Mouse (Mus musculus): Measurements from ENCODE around the gene Slc44a3.

Gene Slc44a3

GRCm38 (mm10) chr3:121451404-121451803, 80.8 kb downstream of the Slc44a3 start:
- no peak for DNase-seq

- peak; percentile 31 to 53 for DNase-seq
Measured at GRCm38 (mm10) chr3:121449527-121449926, 82.7 kb downstream of the Slc44a3 start.

- DNase-seq = no peak
Measured at GRCm38 (mm10) chr3:121448606-121449005, 83.6 kb downstream of the Slc44a3 start.

DNA sequence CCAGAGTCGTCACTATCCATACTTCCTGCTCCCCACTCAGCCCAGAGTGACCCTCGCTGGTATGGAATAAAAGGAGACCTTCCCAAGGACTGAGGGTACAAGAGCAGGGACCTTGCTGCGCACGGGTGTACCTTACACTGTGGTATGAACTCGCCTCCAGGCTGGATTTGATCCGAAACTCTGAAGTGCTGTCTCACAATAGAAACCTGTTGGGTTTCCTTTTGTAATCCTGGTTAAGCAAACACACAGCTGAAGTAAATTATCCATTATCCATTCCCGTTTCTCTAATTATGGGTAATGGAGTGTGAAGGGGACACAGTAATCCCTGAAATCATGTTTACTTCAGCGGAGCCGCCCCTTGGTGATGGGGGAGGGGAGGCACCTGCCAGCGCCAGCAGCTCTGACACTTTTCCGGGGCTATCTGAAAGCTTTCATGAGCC, 84.2 kb downstream of the Slc44a3 start:
- DNase-seq = peak in 1 of 2 experiments; percentile 30

GRCm38 (mm10) chr3:121446454-121446853, 85.8 kb downstream of the Slc44a3 start:
- peak in 1 of 2 experiments; percentile 43 for DNase-seq

- no peak for DNase-seq
Measured at GRCm38 (mm10) chr3:121444414-121444813, 87.8 kb downstream of the Slc44a3 start.

DNA sequence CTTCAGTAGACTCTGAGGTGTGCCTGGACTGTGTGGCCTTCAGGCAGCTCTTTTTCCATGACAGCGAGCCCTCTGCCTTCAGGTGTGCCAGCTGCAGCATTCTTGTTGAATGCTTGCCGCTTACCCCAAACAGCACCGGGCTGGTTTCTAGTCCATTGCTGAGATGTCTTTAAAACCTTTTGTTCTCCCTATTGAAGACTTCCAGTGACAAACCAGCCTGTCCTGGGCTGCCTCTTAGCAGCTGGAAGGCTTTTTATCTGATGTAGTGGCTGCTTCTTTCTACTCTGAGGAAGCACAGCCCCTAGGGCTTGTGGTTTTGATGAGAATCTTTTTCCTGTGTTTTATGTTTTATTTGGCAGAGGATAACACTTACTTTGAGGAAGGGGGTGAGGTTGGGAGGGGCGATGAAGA, 88.3 kb downstream of the Slc44a3 start:
- no peak for DNase-seq

- DNase-seq = no peak
Measured at GRCm38 (mm10) chr3:121442288-121442687, 89.9 kb downstream of the Slc44a3 start.

DNA sequence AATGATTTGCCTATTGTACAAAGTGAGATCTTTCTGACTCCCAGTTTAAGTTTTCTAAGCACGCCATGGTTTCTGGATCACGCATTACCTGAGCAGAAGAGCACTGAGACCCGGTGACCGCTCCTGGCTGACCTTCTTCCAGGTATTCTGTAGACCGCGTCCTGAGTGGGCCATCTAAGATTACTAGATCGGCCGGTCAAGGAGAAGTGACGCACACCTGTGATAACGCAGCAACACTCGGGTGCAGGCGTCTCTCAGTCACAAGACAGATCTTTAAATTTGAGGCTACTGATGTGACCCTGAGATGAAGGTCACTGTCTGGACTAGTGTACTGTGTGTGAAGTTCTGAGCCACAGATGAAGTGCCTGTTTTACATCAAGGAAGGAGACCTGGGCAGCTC, 90.7 kb downstream of the Slc44a3 start:
- no peak for DNase-seq

- peak in 1 of 2 experiments; percentile 51 for DNase-seq
Measured at GRCm38 (mm10) chr3:121439623-121440161, 92.5 kb downstream of the Slc44a3 start.

DNA sequence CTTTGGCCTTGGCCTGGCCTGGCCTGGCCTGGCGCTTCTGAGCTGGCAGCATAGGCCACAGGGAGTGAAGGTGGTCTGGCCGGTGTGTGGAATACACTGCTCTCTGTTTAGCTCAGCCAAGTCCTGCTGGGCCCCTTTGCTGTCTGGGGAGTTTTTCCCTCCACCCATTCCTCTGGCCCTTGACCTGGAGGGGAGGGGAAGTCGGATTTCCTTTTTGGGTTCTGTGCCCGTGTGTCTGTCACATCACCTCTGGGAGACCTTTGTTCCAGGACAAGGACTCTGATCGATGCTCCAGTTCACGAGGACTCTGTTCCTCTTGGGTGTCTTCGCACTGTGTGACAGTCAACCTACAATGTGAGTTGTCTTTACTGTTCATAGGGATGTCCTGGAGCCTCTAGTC, 94.2 kb downstream of the Slc44a3 start:
- DNase-seq = no peak

- DNase-seq = no peak
Measured at GRCm38 (mm10) chr3:121437070-121437469, 95.1 kb downstream of the Slc44a3 start.

GRCm38 (mm10) chr3:121435296-121435695, 96.9 kb downstream of the Slc44a3 start:
- no peak for DNase-seq

- no peak for DNase-seq
Measured at GRCm38 (mm10) chr3:121433968-121434533, 98.2 kb downstream of the Slc44a3 start.

DNA sequence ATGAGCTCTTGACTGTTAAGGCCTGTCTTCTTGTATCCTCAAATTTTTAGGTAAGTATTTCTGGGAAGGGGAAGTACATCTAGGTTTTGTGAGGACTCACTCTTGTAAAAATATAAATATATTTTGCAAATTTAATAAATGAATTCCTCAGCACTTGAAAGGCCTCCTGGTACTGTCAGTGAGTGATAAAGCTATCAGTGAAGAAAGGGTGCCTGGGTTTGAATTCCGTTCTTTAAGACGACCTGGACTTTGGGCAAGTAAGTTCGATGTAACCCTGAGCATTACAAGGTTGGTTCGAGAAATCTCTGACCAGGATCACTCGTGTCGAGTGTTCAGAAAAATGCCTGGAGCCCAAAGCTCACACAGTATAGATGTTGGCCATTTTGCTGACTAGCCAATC, 98.8 kb downstream of the Slc44a3 start:
- DNase-seq = no peak

- DNase-seq = no peak
Measured at GRCm38 (mm10) chr3:121430289-121430936, 101.8 kb downstream of the Slc44a3 start.

DNA sequence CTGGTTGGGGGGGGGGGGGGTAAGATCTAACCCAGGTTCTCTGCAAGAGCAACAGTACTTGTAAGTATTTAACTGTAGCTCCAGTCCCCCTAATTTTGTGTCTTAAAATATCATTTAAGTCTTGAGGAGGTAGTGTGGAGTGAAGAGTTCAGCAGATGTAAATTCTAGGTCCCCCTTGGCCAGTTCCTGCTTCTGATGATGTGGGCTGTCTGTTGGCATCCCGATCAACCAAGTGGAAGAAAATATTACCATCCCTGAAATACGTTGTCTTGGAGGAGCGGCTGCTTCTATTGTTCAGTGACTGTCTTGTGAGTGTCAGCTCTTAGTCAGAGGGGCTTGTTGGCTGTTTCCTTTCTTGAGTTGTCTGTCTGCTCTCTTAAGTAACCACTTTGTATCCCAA, 102.7 kb downstream of the Slc44a3 start:
- no peak for DNase-seq

GRCm38 (mm10) chr3:121428696-121429259, 103.4 kb downstream of the Slc44a3 start:
- no peak for DNase-seq

- DNase-seq = peak; percentile 33 to 34
Measured at GRCm38 (mm10) chr3:121428230-121428629, 104.0 kb downstream of the Slc44a3 start.

- DNase-seq = peak; percentile 69 to 80
Measured at GRCm38 (mm10) chr3:121427520-121427908, 104.7 kb downstream of the Slc44a3 start.

- peak; percentile 77 to 79 for DNase-seq
Measured at GRCm38 (mm10) chr3:121426621-121427519, 105.3 kb downstream of the Slc44a3 start.

GRCm38 (mm10) chr3:121425861-121426620, 106.2 kb downstream of the Slc44a3 start, which contains the start of gene Cnn3:
Gene Cnn3 (plus strand): TSS chr3:121426497.
- DNase-seq = peak; percentile 92 to 93
